Mouse (Mus musculus): ENCODE data around the gene Crim1. TPM values are rescaled to one million over a fixed set of nuclear protein-coding genes. Genes with fewer than 3 reads are reported as not detected.
A peak's percentile ranks its signal among the peaks of the same experiment; 100 is the strongest.

Crim1 gene
- 3.4 and 4.3 TPM in 2 replicates for polyA plus RNA-seq (2016; fragmentation: Nextera tagmentation; extraction: Ambion mirVana)

DNA sequence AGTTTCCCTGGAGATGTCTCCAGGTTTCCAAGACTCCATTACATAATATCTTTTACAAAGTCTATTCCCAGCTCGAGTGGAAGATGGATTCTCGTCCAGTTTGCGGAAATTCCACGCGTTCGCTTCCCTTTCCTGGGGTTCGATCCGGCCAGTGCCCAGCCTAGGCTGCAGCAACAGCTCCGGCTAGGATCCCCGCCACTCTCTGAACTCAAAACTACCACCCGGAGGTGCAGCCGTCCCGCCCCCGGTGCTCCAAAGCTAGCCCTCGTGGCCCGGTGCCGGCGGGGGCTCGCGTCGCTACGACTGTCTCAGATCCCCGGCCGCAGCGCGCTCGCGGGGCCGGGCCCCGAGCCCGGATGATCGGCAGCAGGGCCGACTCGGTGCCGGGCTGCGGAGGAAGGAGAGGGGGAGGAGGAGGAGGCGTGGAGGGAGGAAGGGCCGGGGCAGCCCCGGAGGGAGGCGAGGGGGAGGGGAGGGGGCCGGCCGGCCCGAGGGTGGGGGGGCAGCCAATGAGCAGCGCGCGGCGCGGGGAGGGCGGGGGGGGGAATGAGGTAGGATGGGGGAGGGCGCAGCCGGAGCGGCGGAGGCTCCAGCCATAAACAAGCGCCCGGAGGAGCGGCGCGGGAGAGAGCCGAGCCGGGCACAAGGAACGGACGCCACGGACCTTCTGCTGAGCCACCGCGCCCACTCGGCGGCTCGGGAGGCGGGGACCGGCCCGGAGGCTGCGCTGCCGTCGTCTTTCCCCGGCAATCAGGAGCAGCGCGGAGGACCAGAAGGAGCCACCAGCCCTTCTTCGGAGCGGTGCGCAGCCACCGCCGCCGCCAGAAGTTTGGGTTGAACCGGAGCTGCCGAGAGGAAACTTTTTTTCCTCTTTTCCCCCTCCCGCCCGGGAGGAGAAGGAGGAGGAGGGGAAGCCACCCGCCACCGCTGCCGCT is at the start of gene Crim1:
Gene Crim1, plus strand, starts transcription at position 623 of the 935 bp plus-strand sequence.
- Histone ChIP-seq H3K27ac (peak within 1 kb of the TSS; percentile 94), H3K4me3 (peak within 1 kb of the TSS; percentile 91), H3K9me3 (no peaks in the 10 kb centered on the region), H3K36me3 (no peaks in the 10 kb centered on the region), H3K27me3 (ENCODE audit: insufficient read depth, poor library complexity, severe bottlenecking) (peaks cover 22% of the 10 kb centered on the region), H3K4me1 (replicated peaks) (peaks cover 38% of the 10 kb centered on the region)
- DNase-seq (ENCODE audit: low spot score): peak; percentile 86
- WGBS: under 1% methylated on average over 71 of the region's 90 CpGs

GRCm38 (mm10) chr17:78151479-78152282 is 48.4 kb upstream of the Crim1 start:
- Histone ChIP-seq H3K36me3 (no peaks in the 10 kb centered on the region), H3K4me1 (replicated peaks) (no peaks in the 10 kb centered on the region), H3K4me3 (no peak overlapping the region), H3K9me3 (no peaks in the 10 kb centered on the region), H3K27ac (no peak overlapping the region), H3K27me3 (ENCODE audit: insufficient read depth, poor library complexity, severe bottlenecking) (no peaks in the 10 kb centered on the region)
- no peak for DNase-seq (ENCODE audit: low spot score)
- WGBS: 88% methylated on average over 13 of the region's 13 CpGs

DNA sequence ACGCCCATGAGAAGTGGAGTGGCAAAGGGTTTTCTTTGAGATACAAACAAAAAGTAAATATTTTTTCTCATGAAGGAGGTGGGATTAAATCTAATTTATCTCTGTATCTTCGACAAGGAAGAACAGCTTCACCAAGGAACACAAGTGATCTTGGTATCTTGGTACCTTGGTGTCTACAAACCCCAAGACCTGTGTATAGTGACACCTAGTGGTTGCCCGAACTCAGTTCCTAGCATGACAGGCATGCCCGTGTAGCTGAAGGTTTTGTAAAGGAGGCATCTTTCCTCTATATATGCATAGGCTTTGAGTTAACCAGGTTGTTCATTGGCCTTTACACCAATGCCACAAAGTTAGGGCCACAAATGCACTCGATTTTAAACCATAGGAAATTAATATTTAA is 36.8 kb upstream of the Crim1 start:
- H3K9me3 ChIP-seq: no peaks in the 10 kb centered on the region
- H3K4me3 ChIP-seq: no peak overlapping the region
- no peaks in the 10 kb centered on the region for H3K27me3 ChIP-seq (ENCODE audit: insufficient read depth, poor library complexity, severe bottlenecking)
- DNase-seq (ENCODE audit: low spot score): peak; percentile 38
- H3K36me3 ChIP-seq: no peaks in the 10 kb centered on the region
- WGBS: 36% methylated on average over 5 of the region's 5 CpGs
- no peaks in the 10 kb centered on the region for H3K4me1 ChIP-seq (replicated peaks)
- H3K27ac ChIP-seq: no peak overlapping the region

GRCm38 (mm10) chr17:78163724-78164236 is 36.3 kb upstream of the Crim1 start:
- H3K27me3 ChIP-seq (ENCODE audit: insufficient read depth, poor library complexity, severe bottlenecking): no peaks in the 10 kb centered on the region
- H3K36me3 ChIP-seq: no peaks in the 10 kb centered on the region
- H3K4me3 ChIP-seq: no peak overlapping the region
- no peaks in the 10 kb centered on the region for H3K9me3 ChIP-seq
- no peaks in the 10 kb centered on the region for H3K4me1 ChIP-seq (replicated peaks)
- 87% methylated on average over 10 of the region's 10 CpGs for WGBS
- no peak for DNase-seq (ENCODE audit: low spot score)
- no peak overlapping the region for H3K27ac ChIP-seq

DNA sequence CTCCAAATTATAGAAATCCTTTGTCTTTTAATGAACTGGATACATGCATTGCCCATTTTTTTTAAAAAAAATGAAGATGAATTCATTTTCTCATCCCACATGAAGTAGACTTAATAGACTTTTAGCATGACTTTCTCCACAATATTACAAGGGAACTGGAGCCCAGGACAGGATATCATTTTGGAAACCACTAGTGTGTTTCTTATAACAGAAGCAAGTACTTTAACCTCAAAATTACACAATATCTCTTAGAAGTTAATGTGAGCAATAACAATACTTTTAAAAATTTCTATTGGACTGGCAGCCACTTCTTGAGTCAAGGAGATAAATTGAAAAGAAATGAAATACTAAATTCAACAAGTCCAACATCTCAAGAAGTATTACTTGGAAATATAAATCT is 34.2 kb upstream of the Crim1 start:
- no peak for DNase-seq (ENCODE audit: low spot score)
- Histone ChIP-seq H3K9me3 (no peaks in the 10 kb centered on the region), H3K4me3 (no peak overlapping the region), H3K36me3 (no peaks in the 10 kb centered on the region), H3K27me3 (ENCODE audit: insufficient read depth, poor library complexity, severe bottlenecking) (no peaks in the 10 kb centered on the region), H3K4me1 (replicated peaks) (no peaks in the 10 kb centered on the region), H3K27ac (no peak overlapping the region)

GRCm38 (mm10) chr17:78166566-78166965 is 33.5 kb upstream of the Crim1 start:
- Histone ChIP-seq H3K27ac (no peak overlapping the region), H3K4me1 (replicated peaks) (no peaks in the 10 kb centered on the region), H3K27me3 (ENCODE audit: insufficient read depth, poor library complexity, severe bottlenecking) (no peaks in the 10 kb centered on the region), H3K36me3 (no peaks in the 10 kb centered on the region), H3K4me3 (no peak overlapping the region), H3K9me3 (no peaks in the 10 kb centered on the region)
- DNase-seq (ENCODE audit: low spot score): no peak
- WGBS: 84% methylated on average over 4 of the region's 4 CpGs

DNA sequence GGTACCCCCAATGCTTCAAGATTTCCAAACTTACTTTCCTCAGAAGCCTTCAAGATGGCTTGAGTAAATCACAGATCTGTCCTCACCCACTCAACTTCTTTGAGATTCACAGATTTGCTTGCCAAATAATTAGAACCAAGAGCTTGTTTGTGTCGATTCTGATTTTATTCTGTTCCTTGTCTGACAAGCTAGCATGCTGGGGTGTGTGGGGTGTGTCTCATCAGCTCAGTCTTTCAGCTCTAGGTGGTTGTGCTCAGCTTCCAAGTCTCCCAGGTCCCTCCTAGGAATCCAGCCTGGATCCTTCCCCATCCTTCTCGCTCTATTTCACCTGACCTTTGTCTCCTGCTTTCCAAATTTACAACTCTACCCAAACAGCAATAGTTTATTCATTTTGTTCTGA is 27.7 kb upstream of the Crim1 start:
- DNase-seq (ENCODE audit: low spot score): no peak
- no peaks in the 10 kb centered on the region for H3K27me3 ChIP-seq (ENCODE audit: insufficient read depth, poor library complexity, severe bottlenecking)
- H3K4me3 ChIP-seq: no peak overlapping the region
- no peaks in the 10 kb centered on the region for H3K9me3 ChIP-seq
- no peaks in the 10 kb centered on the region for H3K4me1 ChIP-seq (replicated peaks)
- 65% methylated on average over 2 of the region's 2 CpGs for WGBS
- no peak overlapping the region for H3K27ac ChIP-seq
- no peaks in the 10 kb centered on the region for H3K36me3 ChIP-seq

GRCm38 (mm10) chr17:78180766-78181165 is 19.3 kb upstream of the Crim1 start:
- 91% methylated on average over 6 of the region's 6 CpGs for WGBS
- Histone ChIP-seq H3K9me3 (no peaks in the 10 kb centered on the region), H3K27me3 (ENCODE audit: insufficient read depth, poor library complexity, severe bottlenecking) (no peaks in the 10 kb centered on the region), H3K4me1 (replicated peaks) (no peaks in the 10 kb centered on the region), H3K4me3 (no peak overlapping the region), H3K36me3 (no peaks in the 10 kb centered on the region), H3K27ac (no peak overlapping the region)
- no peak for DNase-seq (ENCODE audit: low spot score)

- no peaks in the 10 kb centered on the region for H3K36me3 ChIP-seq
- no peak for DNase-seq (ENCODE audit: low spot score)
- WGBS: 93% methylated on average over 5 of the region's 5 CpGs
- H3K4me3 ChIP-seq: no peak overlapping the region
- H3K27me3 ChIP-seq (ENCODE audit: insufficient read depth, poor library complexity, severe bottlenecking): peaks cover 19% of the 10 kb centered on the region
- no peaks in the 10 kb centered on the region for H3K9me3 ChIP-seq
- no peak overlapping the region for H3K27ac ChIP-seq
- H3K4me1 ChIP-seq (replicated peaks): peaks cover 18% of the 10 kb centered on the region; the same call in 1 of the 2 replicates
Measured at GRCm38 (mm10) chr17:78196184-78196583, 3.9 kb upstream of the Crim1 start.

GRCm38 (mm10) chr17:78197111-78197510 is 2.9 kb upstream of the Crim1 start:
- H3K27me3 ChIP-seq (ENCODE audit: insufficient read depth, poor library complexity, severe bottlenecking): peaks cover 19% of the 10 kb centered on the region
- no peaks in the 10 kb centered on the region for H3K9me3 ChIP-seq
- no peak overlapping the region for H3K4me3 ChIP-seq
- DNase-seq (ENCODE audit: low spot score): peak; percentile 56
- H3K36me3 ChIP-seq: no peaks in the 10 kb centered on the region
- 18% methylated on average over 7 of the region's 7 CpGs for WGBS
- peaks cover 27% of the 10 kb centered on the region for H3K4me1 ChIP-seq (replicated peaks)
- no peak overlapping the region for H3K27ac ChIP-seq

GRCm38 (mm10) chr17:78198140-78198539 is 1.9 kb upstream of the Crim1 start:
- Histone ChIP-seq H3K27me3 (ENCODE audit: insufficient read depth, poor library complexity, severe bottlenecking) (peaks cover 22% of the 10 kb centered on the region), H3K27ac (no peak overlapping the region), H3K4me3 (no peak overlapping the region), H3K9me3 (no peaks in the 10 kb centered on the region), H3K4me1 (replicated peaks) (peaks cover 38% of the 10 kb centered on the region), H3K36me3 (no peaks in the 10 kb centered on the region)
- no peak for DNase-seq (ENCODE audit: low spot score)
- 79% methylated on average over 4 of the region's 4 CpGs for WGBS

- 12% methylated on average over 4 of the region's 4 CpGs for WGBS
- no peak for DNase-seq (ENCODE audit: low spot score)
- Histone ChIP-seq H3K27me3 (ENCODE audit: insufficient read depth, poor library complexity, severe bottlenecking) (peaks cover 22% of the 10 kb centered on the region), H3K4me3 (peak overlapping the region; percentile 91), H3K36me3 (no peaks in the 10 kb centered on the region), H3K9me3 (no peaks in the 10 kb centered on the region), H3K4me1 (replicated peaks) (peaks cover 38% of the 10 kb centered on the region), H3K27ac (no peak overlapping the region)
Measured at GRCm38 (mm10) chr17:78198820-78199219, 1.2 kb upstream of the Crim1 start.

GRCm38 (mm10) chr17:78199231-78199625 is 820 bp upstream of the Crim1 start:
- Histone ChIP-seq H3K36me3 (no peaks in the 10 kb centered on the region), H3K4me3 (peak overlapping the region; percentile 91), H3K4me1 (replicated peaks) (peaks cover 38% of the 10 kb centered on the region), H3K27ac (peak overlapping the region; percentile 94), H3K27me3 (ENCODE audit: insufficient read depth, poor library complexity, severe bottlenecking) (peaks cover 22% of the 10 kb centered on the region), H3K9me3 (no peaks in the 10 kb centered on the region)
- no peak for DNase-seq (ENCODE audit: low spot score)
- WGBS: 5% methylated on average over 7 of the region's 7 CpGs

All from hindbrain, embryonic 10.5 days (tissue).